Mouse (Mus musculus): Measurements from ENCODE around the gene Ints2. TPM values are rescaled to one million over a fixed set of nuclear protein-coding genes. Genes with fewer than 3 reads are reported as not detected.
A peak's percentile ranks its signal among the peaks of the same experiment; 100 is the strongest.

The Ints2 gene
- polyA plus RNA-seq, 1 experiment from 2014 or later, result 13.0 TPM

DNA sequence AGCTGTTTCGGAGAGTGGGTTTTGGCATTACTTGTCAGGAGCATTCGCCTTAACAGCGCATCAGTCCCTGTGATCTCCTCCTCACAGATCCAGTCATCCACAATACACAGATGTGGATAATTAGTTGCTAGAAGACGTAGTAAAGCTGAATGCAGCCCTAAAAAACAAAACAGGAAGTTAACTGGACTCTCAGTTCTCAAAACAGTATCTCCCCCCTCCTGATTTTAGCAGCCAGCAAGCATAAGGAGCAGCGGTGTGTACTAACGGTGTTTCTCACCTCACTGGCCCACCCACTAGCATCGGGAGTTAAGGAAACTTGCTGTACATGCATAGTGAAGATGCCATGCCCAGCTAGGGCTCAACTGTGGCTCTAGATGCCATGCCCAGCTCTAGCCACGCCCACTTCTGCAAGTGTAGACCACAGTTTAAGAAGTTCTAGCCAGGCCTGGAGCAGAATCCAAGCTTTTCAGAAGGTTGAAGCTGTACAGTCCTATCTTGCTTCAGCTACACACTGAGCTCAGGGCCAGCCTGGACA, 30.7 kb downstream of the Ints2 start:
- Histone ChIP-seq H3K27me3 (ENCODE audit: control insufficient read depth, insufficient read depth, low read length) (no peaks in the 10 kb centered on the region), H3K27ac (ENCODE audit: low read length) (no peak overlapping the region), H3K4me3 (ENCODE audit: low read length) (no peak overlapping the region), H3K4me1 (ENCODE audit: control insufficient read depth, insufficient read depth, low read length) (no peaks in the 10 kb centered on the region), H3K36me3 (ENCODE audit: control insufficient read depth, insufficient read depth) (peaks cover 27% of the 10 kb centered on the region), H3K9ac (ENCODE audit: low read length) (no peak overlapping the region), H3K4me2 (ENCODE audit: low read depth, low read length) (no peak overlapping the region), H3K9me3 (replicated peaks; ENCODE audit: control insufficient read depth, low read length) (no peaks in the 10 kb centered on the region)
- 84% methylated on average over 8 of the region's 8 CpGs for WGBS
- ATAC-seq (replicated peaks; ENCODE audit: extremely low read depth, insufficient read depth, low FRiP score), result no peak

DNA sequence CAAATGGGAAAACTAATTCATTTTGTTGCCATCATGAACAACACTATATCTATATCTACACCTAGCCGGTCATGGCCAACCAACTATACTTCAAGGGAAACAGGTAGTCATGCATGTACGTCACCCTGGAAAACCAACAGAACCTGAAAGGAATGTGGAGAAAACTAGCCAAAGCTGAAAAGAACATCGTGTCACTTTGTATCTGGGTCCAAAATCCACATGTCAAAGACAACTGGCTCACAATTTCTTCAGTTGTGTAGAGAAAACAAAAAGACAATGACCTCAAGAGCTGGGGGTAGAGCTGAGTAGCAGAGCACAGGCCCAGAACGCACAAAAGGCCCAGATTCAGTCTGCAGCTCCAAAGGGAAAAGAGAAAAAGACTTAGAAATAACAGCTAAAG, 31.6 kb downstream of the Ints2 start:
- ATAC-seq (replicated peaks; ENCODE audit: extremely low read depth, insufficient read depth, low FRiP score), result no peak
- H3K36me3 ChIP-seq (ENCODE audit: control insufficient read depth, insufficient read depth), result peaks cover 25% of the 10 kb centered on the region
- H3K4me2 ChIP-seq (ENCODE audit: low read depth, low read length), result no peak overlapping the region
- H3K27me3 ChIP-seq (ENCODE audit: control insufficient read depth, insufficient read depth, low read length), result no peaks in the 10 kb centered on the region
- H3K4me3 ChIP-seq (ENCODE audit: low read length), result no peak overlapping the region
- H3K4me1 ChIP-seq (ENCODE audit: control insufficient read depth, insufficient read depth, low read length), result no peaks in the 10 kb centered on the region
- no peak overlapping the region for H3K9ac ChIP-seq (ENCODE audit: low read length)
- no peak overlapping the region for H3K27ac ChIP-seq (ENCODE audit: low read length)
- H3K9me3 ChIP-seq (replicated peaks; ENCODE audit: control insufficient read depth, low read length), result no peaks in the 10 kb centered on the region
- 89% methylated on average over 4 of the region's 4 CpGs for whole genome bisulfite sequencing

DNA sequence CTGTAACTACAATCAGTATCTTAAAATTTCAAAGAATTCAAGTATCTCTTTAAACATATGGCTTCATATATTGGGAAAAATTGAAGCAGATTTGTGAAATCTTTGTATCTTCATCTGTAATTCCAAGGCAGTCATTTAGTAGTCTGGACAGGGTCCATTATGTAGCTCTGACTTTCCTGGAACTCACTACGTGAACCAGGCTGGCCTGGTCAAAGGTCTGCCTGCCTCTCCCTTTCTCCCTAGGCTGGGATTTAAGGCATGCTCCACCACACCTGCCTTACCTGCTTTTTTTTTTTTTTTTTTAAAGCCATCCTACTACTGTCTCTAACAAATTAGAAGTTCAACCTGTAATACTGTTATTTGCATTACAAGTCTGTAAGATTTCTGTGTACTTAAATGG, 45.6 kb downstream of the Ints2 start:
- no peaks in the 10 kb centered on the region for H3K4me1 ChIP-seq (ENCODE audit: control insufficient read depth, insufficient read depth, low read length)
- ATAC-seq (replicated peaks; ENCODE audit: extremely low read depth, insufficient read depth, low FRiP score), result no peak
- H3K27me3 ChIP-seq (ENCODE audit: control insufficient read depth, insufficient read depth, low read length), result no peaks in the 10 kb centered on the region
- no peak overlapping the region for H3K4me2 ChIP-seq (ENCODE audit: low read depth, low read length)
- H3K9me3 ChIP-seq (replicated peaks; ENCODE audit: control insufficient read depth, low read length), result no peaks in the 10 kb centered on the region
- peaks cover 40% of the 10 kb centered on the region for H3K36me3 ChIP-seq (ENCODE audit: control insufficient read depth, insufficient read depth)
- H3K9ac ChIP-seq (ENCODE audit: low read length), result no peak overlapping the region
- no peak overlapping the region for H3K4me3 ChIP-seq (ENCODE audit: low read length)
- no peak overlapping the region for H3K27ac ChIP-seq (ENCODE audit: low read length)
- WGBS, result 76% methylated on average over 1 of the region's 1 CpGs

DNA sequence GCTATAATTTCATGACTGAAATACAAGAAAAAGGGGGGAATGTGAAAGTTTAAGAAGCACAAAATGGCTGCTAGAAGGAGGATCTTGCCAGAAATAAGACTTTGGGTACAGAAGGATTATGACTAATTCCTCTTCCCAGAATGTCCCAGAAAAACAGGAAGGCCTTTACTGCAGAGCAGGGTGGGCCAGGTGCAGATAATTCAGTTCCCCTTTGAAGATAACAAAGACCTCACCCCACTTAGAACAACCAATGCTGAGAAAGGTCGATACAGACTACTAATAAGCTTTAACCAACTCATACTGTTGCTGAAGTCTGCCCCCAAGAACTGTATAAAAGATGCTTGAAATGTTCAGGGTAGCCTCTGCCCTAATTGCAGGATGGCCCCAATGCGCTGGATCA, 48.3 kb downstream of the Ints2 start:
- Histone ChIP-seq H3K9ac (ENCODE audit: low read length) (no peak overlapping the region), H3K27me3 (ENCODE audit: control insufficient read depth, insufficient read depth, low read length) (no peaks in the 10 kb centered on the region), H3K27ac (ENCODE audit: low read length) (no peak overlapping the region), H3K4me3 (ENCODE audit: low read length) (no peak overlapping the region), H3K4me1 (ENCODE audit: control insufficient read depth, insufficient read depth, low read length) (no peaks in the 10 kb centered on the region), H3K9me3 (replicated peaks; ENCODE audit: control insufficient read depth, low read length) (no peaks in the 10 kb centered on the region), H3K36me3 (ENCODE audit: control insufficient read depth, insufficient read depth) (peaks cover 51% of the 10 kb centered on the region), H3K4me2 (ENCODE audit: low read depth, low read length) (no peak overlapping the region)
- no peak for ATAC-seq (replicated peaks; ENCODE audit: extremely low read depth, insufficient read depth, low FRiP score)
- 93% methylated on average over 2 of the region's 2 CpGs for WGBS

DNA sequence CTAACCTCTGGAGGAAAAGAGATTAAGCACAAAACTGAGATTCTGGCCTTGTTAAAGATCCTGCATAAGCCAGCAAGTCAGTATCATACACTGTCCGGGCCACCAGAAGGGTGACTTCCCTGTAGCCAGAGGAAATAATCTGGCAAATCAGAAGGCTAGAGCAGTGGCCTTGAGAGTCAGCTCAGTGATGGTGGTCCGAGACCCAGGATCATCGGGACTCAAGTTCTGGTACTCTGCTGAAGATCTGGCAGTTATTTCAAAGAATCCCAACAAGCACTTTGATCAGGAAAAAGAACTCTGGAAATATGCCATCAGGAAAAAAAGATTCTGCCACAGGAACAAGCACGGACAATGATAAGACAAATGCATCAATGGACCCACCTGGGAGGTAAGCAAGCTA, 51.5 kb downstream of the Ints2 start:
- Histone ChIP-seq H3K4me3 (ENCODE audit: low read length) (no peak overlapping the region), H3K9me3 (replicated peaks; ENCODE audit: control insufficient read depth, low read length) (no peaks in the 10 kb centered on the region), H3K4me2 (ENCODE audit: low read depth, low read length) (no peak overlapping the region), H3K4me1 (ENCODE audit: control insufficient read depth, insufficient read depth, low read length) (peaks cover 12% of the 10 kb centered on the region), H3K9ac (ENCODE audit: low read length) (no peak overlapping the region), H3K36me3 (ENCODE audit: control insufficient read depth, insufficient read depth) (peaks cover 55% of the 10 kb centered on the region), H3K27me3 (ENCODE audit: control insufficient read depth, insufficient read depth, low read length) (no peaks in the 10 kb centered on the region), H3K27ac (ENCODE audit: low read length) (no peak overlapping the region)
- no peak for ATAC-seq (replicated peaks; ENCODE audit: extremely low read depth, insufficient read depth, low FRiP score)
- WGBS, result 90% methylated on average over 4 of the region's 4 CpGs

DNA sequence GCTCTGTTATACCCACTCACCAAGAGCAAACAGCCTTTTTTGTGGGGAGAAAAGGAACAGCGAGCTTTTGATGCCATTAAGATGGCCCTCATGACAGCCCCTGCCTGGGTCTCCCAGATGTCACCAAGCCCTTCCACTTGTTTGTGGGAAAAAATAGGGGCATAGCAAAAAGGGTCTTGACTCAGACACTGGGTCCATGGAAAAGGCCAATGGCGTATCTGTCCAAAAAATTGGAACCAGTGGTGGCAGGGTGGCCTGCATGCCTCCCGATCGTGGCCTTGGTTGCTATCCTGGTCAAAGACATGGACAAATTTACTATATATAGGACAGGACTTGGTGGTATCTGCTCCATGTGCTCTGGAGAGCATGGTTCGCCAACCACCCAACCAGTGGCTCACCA, 52.3 kb downstream of the Ints2 start:
- Histone ChIP-seq H3K4me1 (ENCODE audit: control insufficient read depth, insufficient read depth, low read length) (peaks cover 16% of the 10 kb centered on the region), H3K27ac (ENCODE audit: low read length) (no peak overlapping the region), H3K4me3 (ENCODE audit: low read length) (no peak overlapping the region), H3K9me3 (replicated peaks; ENCODE audit: control insufficient read depth, low read length) (no peaks in the 10 kb centered on the region), H3K36me3 (ENCODE audit: control insufficient read depth, insufficient read depth) (peaks cover 55% of the 10 kb centered on the region), H3K9ac (ENCODE audit: low read length) (no peak overlapping the region), H3K4me2 (ENCODE audit: low read depth, low read length) (no peak overlapping the region), H3K27me3 (ENCODE audit: control insufficient read depth, insufficient read depth, low read length) (no peaks in the 10 kb centered on the region)
- 91% methylated on average over 5 of the region's 5 CpGs for WGBS
- no peak for ATAC-seq (replicated peaks; ENCODE audit: extremely low read depth, insufficient read depth, low FRiP score)

DNA sequence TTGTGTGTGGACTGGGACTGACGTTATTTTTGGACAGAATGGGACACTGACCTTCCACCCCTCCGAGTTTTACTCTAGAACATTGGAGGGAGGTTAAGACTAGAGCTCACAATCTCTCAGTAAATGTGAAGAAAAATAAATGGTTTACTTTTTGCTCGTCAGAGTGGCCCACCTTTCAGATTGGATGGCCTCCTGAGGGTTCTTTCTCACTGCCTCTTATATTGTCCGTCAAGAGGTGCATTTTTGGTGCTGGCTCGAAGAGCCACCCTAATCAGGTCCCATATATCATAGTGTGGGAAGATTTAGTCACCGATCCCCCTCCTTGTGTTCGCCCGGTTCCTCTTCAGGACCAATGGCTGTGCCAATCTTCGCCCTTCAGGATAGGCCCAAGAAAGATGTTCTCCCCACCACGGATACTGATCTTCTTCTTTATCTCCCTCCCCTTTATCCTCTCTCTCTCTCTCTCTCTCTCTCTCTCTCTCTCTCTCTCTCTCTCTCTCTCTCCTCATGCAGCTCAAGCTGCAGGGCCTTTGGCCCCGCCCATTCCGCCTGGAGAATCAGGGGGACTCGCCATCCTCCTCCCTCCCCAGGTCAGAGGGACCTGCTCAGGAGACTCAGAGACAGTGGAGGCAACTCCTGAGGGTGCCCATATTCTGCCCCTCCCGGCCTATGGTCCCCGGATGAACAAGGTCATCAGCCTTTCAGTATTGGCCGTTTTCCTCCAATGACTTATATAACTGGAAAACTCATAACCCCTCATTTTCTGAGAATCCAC, 55.3 kb downstream of the Ints2 start:
- H3K9me3 ChIP-seq (replicated peaks; ENCODE audit: control insufficient read depth, low read length), result no peaks in the 10 kb centered on the region
- peaks cover 18% of the 10 kb centered on the region for H3K4me1 ChIP-seq (ENCODE audit: control insufficient read depth, insufficient read depth, low read length)
- peak overlapping the region; percentile 84 for H3K9ac ChIP-seq (ENCODE audit: low read length)
- H3K36me3 ChIP-seq (ENCODE audit: control insufficient read depth, insufficient read depth), result peaks cover 37% of the 10 kb centered on the region
- WGBS, result 33% methylated on average over 16 of the region's 16 CpGs
- H3K4me2 ChIP-seq (ENCODE audit: low read depth, low read length), result peak overlapping the region; percentile 92
- H3K27ac ChIP-seq (ENCODE audit: low read length), result peak overlapping the region; percentile 88
- ATAC-seq (replicated peaks; ENCODE audit: extremely low read depth, insufficient read depth, low FRiP score), result no peak
- H3K27me3 ChIP-seq (ENCODE audit: control insufficient read depth, insufficient read depth, low read length), result no peaks in the 10 kb centered on the region
- H3K4me3 ChIP-seq (ENCODE audit: low read length), result peak overlapping the region; percentile 74

DNA sequence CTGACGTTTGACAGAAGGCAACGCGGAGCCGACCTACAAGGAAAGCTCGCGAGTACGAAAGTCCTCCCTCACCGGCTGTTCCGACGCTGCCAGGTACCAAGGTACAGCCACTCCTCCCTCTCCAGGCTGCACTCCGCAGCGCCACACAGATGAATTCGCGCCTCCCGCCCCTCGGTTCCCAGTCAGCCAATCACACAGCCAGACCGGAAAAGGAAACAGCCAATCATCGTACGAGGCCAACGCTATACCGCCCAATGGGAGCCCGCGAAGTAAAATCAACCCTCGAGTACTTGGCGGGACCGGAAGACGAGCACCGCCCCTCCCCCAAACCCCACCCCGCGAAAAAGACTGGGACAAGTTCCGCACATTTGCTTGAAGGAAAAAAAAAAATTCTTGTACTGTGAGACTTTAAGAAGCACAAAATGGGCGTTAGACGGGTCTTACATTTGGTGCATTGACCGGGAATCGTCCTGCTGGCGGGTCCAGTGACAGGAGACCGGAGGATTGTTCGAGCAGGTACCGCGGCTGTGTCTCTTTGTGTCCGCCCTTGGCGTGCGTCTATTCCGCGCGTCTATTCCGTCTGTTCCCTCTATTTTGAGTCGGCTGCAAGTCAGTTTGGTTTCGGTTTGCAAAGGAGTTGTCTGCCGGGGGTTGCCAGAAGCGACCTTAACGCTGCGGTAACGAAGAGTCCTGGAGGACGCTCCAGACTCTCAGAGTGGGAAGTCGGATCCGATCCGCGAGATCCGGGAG, 56.2 kb downstream of the Ints2 start, which contains the start of gene Brip1:
TSS of gene Brip1 (minus strand) at position 157 of the 750 bp plus-strand sequence.
- H3K9me3 ChIP-seq (replicated peaks; ENCODE audit: control insufficient read depth, low read length), result no peaks in the 10 kb centered on the region
- H3K4me1 ChIP-seq (ENCODE audit: control insufficient read depth, insufficient read depth, low read length), result peaks cover 18% of the 10 kb centered on the region
- peak within 1 kb of the TSS; percentile 74 for H3K4me3 ChIP-seq (ENCODE audit: low read length)
- H3K27me3 ChIP-seq (ENCODE audit: control insufficient read depth, insufficient read depth, low read length), result no peaks in the 10 kb centered on the region
- peak within 1 kb of the TSS; percentile 88 for H3K27ac ChIP-seq (ENCODE audit: low read length)
- peak within 1 kb of the TSS; percentile 84 for H3K9ac ChIP-seq (ENCODE audit: low read length)
- peak; percentile 99 for ATAC-seq (replicated peaks; ENCODE audit: extremely low read depth, insufficient read depth, low FRiP score)
- H3K4me2 ChIP-seq (ENCODE audit: low read depth, low read length), result peak within 1 kb of the TSS; percentile 92
- peaks cover 31% of the 10 kb centered on the region for H3K36me3 ChIP-seq (ENCODE audit: control insufficient read depth, insufficient read depth)
- under 1% methylated on average over 60 of the region's 60 CpGs for WGBS

DNA sequence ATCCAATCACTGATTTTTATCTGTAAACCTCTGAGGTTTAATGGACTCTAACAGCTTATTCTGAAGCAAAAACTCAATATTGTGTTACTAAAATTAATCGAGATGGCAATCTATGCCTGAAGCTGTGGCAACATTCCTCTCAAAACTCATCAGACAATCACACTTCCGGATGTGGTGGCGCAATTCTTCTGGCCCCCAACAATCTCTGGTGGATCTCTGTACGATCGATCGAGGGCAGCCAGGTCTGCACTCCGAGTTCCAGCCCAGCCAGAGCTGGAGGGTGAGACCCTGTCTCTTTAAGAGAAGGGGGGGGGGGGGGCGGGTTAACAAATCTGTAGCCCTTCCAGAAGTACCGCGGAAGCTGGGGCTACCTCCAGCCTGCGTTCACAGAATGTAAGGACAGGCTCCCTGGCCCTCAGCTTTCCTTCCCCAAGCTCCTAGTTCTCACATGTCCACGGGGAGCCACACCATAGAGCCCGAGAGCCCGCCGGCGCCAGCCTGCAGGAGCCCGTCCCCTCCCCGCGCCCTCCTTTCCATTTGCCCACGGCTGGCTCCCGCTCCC, 56.8 kb downstream of the Ints2 start:
- Histone ChIP-seq H3K4me1 (ENCODE audit: control insufficient read depth, insufficient read depth, low read length) (peaks cover 18% of the 10 kb centered on the region), H3K4me2 (ENCODE audit: low read depth, low read length) (peak overlapping the region; percentile 85), H3K27me3 (ENCODE audit: control insufficient read depth, insufficient read depth, low read length) (no peaks in the 10 kb centered on the region), H3K9ac (ENCODE audit: low read length) (peak overlapping the region; percentile 67), H3K27ac (ENCODE audit: low read length) (peak overlapping the region; percentile 62), H3K9me3 (replicated peaks; ENCODE audit: control insufficient read depth, low read length) (no peaks in the 10 kb centered on the region), H3K4me3 (ENCODE audit: low read length) (peak overlapping the region; percentile 74), H3K36me3 (ENCODE audit: control insufficient read depth, insufficient read depth) (peaks cover 24% of the 10 kb centered on the region)
- ATAC-seq (replicated peaks; ENCODE audit: extremely low read depth, insufficient read depth, low FRiP score), result peak; percentile 57
- under 1% methylated on average over 21 of the region's 21 CpGs for WGBS
